Mouse (Mus musculus): ENCODE data around the gene Tgds.
A peak's percentile ranks its signal among the peaks of the same experiment; 100 is the strongest.
"Not testable (repeated sequence)": the region's sequence is repeated elsewhere in the genome, so short reads cannot be mapped to it uniquely, and the experiment has no call there.

The Tgds gene

GRCm38 (mm10) chr14:118132642-118132977 lies at the start of gene Tgds:
Gene Tgds (minus strand): TSS chr14:118132755.
- DNase-seq = peak; percentile 99

- peak; percentile 61 for DNase-seq
Measured at GRCm38 (mm10) chr14:118180711-118181177, 48.2 kb upstream of the Tgds start.

GRCm38 (mm10) chr14:118180117-118180557 lies 47.6 kb upstream of the Tgds start:
- DNase-seq = peak; percentile 52

GRCm38 (mm10) chr14:118179701-118180100 lies 47.1 kb upstream of the Tgds start:
- DNase-seq = no peak

- DNase-seq = no peak
Measured at GRCm38 (mm10) chr14:118179251-118179650, 46.7 kb upstream of the Tgds start.

GRCm38 (mm10) chr14:118175694-118176085 lies 43.1 kb upstream of the Tgds start:
- no peak for DNase-seq

GRCm38 (mm10) chr14:118175071-118175693 lies 42.6 kb upstream of the Tgds start:
- no peak for DNase-seq

- no peak for DNase-seq
Measured at GRCm38 (mm10) chr14:118173590-118174203, 41.1 kb upstream of the Tgds start.

- DNase-seq = no peak
Measured at GRCm38 (mm10) chr14:118168776-118169175, 36.2 kb upstream of the Tgds start.

GRCm38 (mm10) chr14:118162640-118163039 lies 30.1 kb upstream of the Tgds start:
- DNase-seq = no peak

- no peak for DNase-seq
Measured at GRCm38 (mm10) chr14:118161751-118162150, 29.2 kb upstream of the Tgds start.

GRCm38 (mm10) chr14:118157146-118157545 lies 24.6 kb upstream of the Tgds start:
- DNase-seq = no peak

GRCm38 (mm10) chr14:118156740-118157139 lies 24.2 kb upstream of the Tgds start:
- DNase-seq = no peak

GRCm38 (mm10) chr14:118156056-118156455 lies 23.5 kb upstream of the Tgds start:
- DNase-seq = not testable (repeated sequence)

GRCm38 (mm10) chr14:118152294-118152651 lies 19.7 kb upstream of the Tgds start:
- DNase-seq = no peak

- no peak for DNase-seq
Measured at GRCm38 (mm10) chr14:118151651-118152293, 19.2 kb upstream of the Tgds start.

GRCm38 (mm10) chr14:118150656-118151551 lies 18.3 kb upstream of the Tgds start:
- DNase-seq = no peak

- no peak for DNase-seq
Measured at GRCm38 (mm10) chr14:118148554-118148953, 16.0 kb upstream of the Tgds start.

- DNase-seq = no peak
Measured at GRCm38 (mm10) chr14:118148046-118148445, 15.5 kb upstream of the Tgds start.

GRCm38 (mm10) chr14:118142283-118142682 lies 9.7 kb upstream of the Tgds start:
- no peak for DNase-seq

- no peak for DNase-seq
Measured at GRCm38 (mm10) chr14:118137487-118137886, 4.9 kb upstream of the Tgds start.

GRCm38 (mm10) chr14:118136744-118137452 lies 4.3 kb upstream of the Tgds start, which contains the start of gene Gpr180:
Gene Gpr180 (plus strand): TSS chr14:118137158.
- peak; percentile 97 for DNase-seq
